In the genomic region with DNA sequence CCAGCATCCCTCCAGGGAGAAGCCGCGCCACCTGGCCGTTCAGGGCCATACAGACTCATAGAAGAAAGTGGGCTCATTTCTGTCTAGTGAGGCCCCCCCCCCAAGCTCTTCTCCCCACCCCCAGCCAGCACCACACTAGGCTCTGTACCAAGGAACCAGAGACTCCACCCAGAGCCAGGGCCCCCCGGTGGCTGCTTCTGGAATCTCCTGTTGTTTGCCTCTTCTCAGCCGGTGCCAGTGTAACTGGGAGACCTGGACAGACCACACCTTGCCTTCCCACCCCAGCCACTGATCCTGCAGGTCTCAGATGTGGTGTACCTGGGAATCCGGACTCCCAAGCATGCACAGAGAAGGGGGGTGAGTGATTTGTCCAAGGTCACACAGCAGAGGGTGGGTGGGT, we compare ENCODE assay signal across 12 mouse cellular contexts.
DNase-seq lines count a peak whose midpoint lies in the region; ATAC-seq lines count a peak whose summit lies in the region.
"Had no signal": no experiment of that assay in that cellular context is flagged by ENCODE, and none has a peak within 500 bp of the region (broad histone marks: within the 10 kb centered on the region; RNA-seq: fewer than 3 reads in every experiment).

No protein-coding gene starts in this region.

- no peak for DNase-seq in kidney, adult 8-10 months
- DNase-seq in right cerebral cortex, postnatal 14 days: peak; percentile 53
- DNase-seq in right cerebral cortex, adult 2 months (ENCODE audit: low spot score in 2 of 2): no peak
- peak; percentile 54 for DNase-seq in embryonic facial prominence, embryonic 10.5 days (ENCODE audit: low spot score)
- DNase-seq in thymus, postnatal 14 days: peak; percentile 39
- no peak for DNase-seq in spleen, postnatal 36 days (ENCODE audit: low spot score in 2 of 2)
- DNase-seq in urinary bladder, postnatal 14 days (ENCODE audit: low spot score): no peak
- DNase-seq: heart, adult 2 months had no signal

- WGBS in kidney, embryonic 16.5 days: 77% methylated on average over 5 of the region's 6 CpGs
- 79% methylated on average over 6 of the region's 6 CpGs for WGBS in embryonic facial prominence, embryonic 10.5 days

- H3K4me3 ChIP-seq in kidney, embryonic 16.5 days (ENCODE audit: low read length): no peak overlapping the region
- no peak overlapping the region for H3K4me3 ChIP-seq in embryonic facial prominence, embryonic 10.5 days
- H3K4me3 ChIP-seq: heart, adult 2 months; lung, embryonic 15.5 days; neural tube, embryonic 12.5 days had no signal

- 0 out of 2 replicates have a peak, but pooled peaks cover 5% of the 10 kb centered on the region for H3K36me3 ChIP-seq in kidney, embryonic 16.5 days (ENCODE audit: insufficient read depth, low read length)
- peaks cover 53% of the 10 kb centered on the region for H3K36me3 ChIP-seq in embryonic facial prominence, embryonic 10.5 days (replicated peaks)
- H3K36me3 ChIP-seq: lung, embryonic 15.5 days had no signal

- H3K9me3 ChIP-seq in kidney, embryonic 16.5 days (ENCODE audit: low read length): no peaks in the 10 kb centered on the region
- no peaks in the 10 kb centered on the region for H3K9me3 ChIP-seq in embryonic facial prominence, embryonic 10.5 days
- H3K9me3 ChIP-seq: lung, embryonic 15.5 days; neural tube, embryonic 12.5 days had no signal

- H3K27me3 ChIP-seq in kidney, embryonic 16.5 days (ENCODE audit: insufficient read depth, low read length): no peaks in the 10 kb centered on the region
- H3K27me3 ChIP-seq in embryonic facial prominence, embryonic 10.5 days (replicated peaks; ENCODE audit: low read depth, poor library complexity, severe bottlenecking): 0 out of 2 replicates have a peak, but pooled peaks cover 4% of the 10 kb centered on the region
- H3K27me3 ChIP-seq: lung, embryonic 15.5 days; neural tube, embryonic 12.5 days had no signal

- no peak overlapping the region for H3K27ac ChIP-seq in kidney, embryonic 16.5 days (ENCODE audit: low read length)
- peak overlapping the region; percentile 71; the same call in 1 of the 2 replicates for H3K27ac ChIP-seq in embryonic facial prominence, embryonic 10.5 days (replicated peaks)
- H3K27ac ChIP-seq: heart, adult 2 months; lung, embryonic 15.5 days; neural tube, embryonic 12.5 days had no signal

- H3K4me2 ChIP-seq in kidney, embryonic 16.5 days (replicated peaks; ENCODE audit: low read depth, low read length): no peak overlapping the region
- H3K4me2 ChIP-seq: lung, embryonic 15.5 days; neural tube, embryonic 12.5 days had no signal

- 0 out of 2 replicates have a peak, but pooled peaks have one; percentile 1 for ATAC-seq in kidney, embryonic 16.5 days (ENCODE audit: low FRiP score, low TSS enrichment)
- ATAC-seq: forebrain, embryonic 16.5 days had no signal

- no peak overlapping the region for H3K9ac ChIP-seq in kidney, embryonic 16.5 days (replicated peaks; ENCODE audit: low read length)
- H3K9ac ChIP-seq: lung, embryonic 15.5 days; neural tube, embryonic 12.5 days had no signal

- H3K4me1 ChIP-seq in kidney, embryonic 16.5 days (ENCODE audit: insufficient read depth, low read length): peaks cover 15% of the 10 kb centered on the region
- H3K4me1 ChIP-seq in embryonic facial prominence, embryonic 10.5 days: peaks cover 74% of the 10 kb centered on the region
- H3K4me1 ChIP-seq: lung, embryonic 15.5 days had no signal

Comparison
In these comparisons a context has a peak if more than half of its experiments do, and no peak if none do; other contexts are left out.
1. DNase-seq: peak in right cerebral cortex, postnatal 14 days (single experiment), embryonic facial prominence, embryonic 10.5 days (single experiment) and thymus, postnatal 14 days (single experiment); none in kidney, adult 8-10 months (0 of 2), right cerebral cortex, adult 2 months (0 of 2), spleen, postnatal 36 days (0 of 2) and urinary bladder, postnatal 14 days (single experiment).